Comparison of ENCODE assay signal across 9 mouse cellular contexts in the genomic region with DNA sequence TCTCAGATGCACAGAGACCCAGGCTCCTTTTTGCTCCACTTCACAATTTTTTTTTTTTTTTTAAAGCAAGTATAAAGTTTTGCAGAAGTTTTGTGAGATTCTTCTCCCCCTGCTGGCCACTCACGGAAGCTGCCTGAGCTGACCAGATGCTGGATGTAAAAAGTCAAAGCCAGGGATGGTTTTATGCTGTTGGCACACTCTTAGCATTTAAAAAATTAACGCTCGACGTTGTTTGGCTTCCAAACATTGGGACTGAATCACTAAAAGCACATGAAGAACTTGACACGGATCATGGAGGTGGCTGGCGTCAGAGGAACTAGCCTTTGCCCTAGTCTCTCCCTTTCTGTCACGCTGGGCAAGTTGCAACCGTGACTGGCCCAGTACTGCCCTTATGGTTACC.
A peak's percentile ranks its signal among the peaks of the same experiment; 100 is the strongest.
DNase-seq lines count a peak whose midpoint lies in the region; ATAC-seq and TF ChIP-seq lines count a peak whose summit lies in the region.
"Had no signal": no experiment of that assay in that cellular context is flagged by ENCODE, and none has a peak within 500 bp of the region (broad histone marks: within the 10 kb centered on the region; RNA-seq: fewer than 3 reads in every experiment).

No protein-coding gene starts in this region.

- H3K4me3 ChIP-seq in hindbrain, embryonic 10.5 days: no peak overlapping the region
- H3K4me3 ChIP-seq in hindbrain, embryonic 13.5 days: no peak overlapping the region
- no peak overlapping the region for H3K4me3 ChIP-seq in limb, embryonic 14.5 days (replicated peaks; ENCODE audit: low read length)
- H3K4me3 ChIP-seq in forebrain, embryonic 12.5 days (replicated peaks): no peak overlapping the region
- H3K4me3 ChIP-seq: embryonic facial prominence, embryonic 12.5 days had no signal

- no peak for TF ChIP-seq POLR2A in limb, embryonic 14.5 days (IDR thresholded peaks at IDR 0.05; ENCODE audit: borderline replicate concordance, extremely low read depth, insufficient read depth, insufficient read length)

- H3K4me2 ChIP-seq in hindbrain, embryonic 13.5 days: no peak overlapping the region
- H3K4me2 ChIP-seq in limb, embryonic 14.5 days (replicated peaks; ENCODE audit: low read depth, low read length, severe bottlenecking): no peak overlapping the region
- no peak overlapping the region for H3K4me2 ChIP-seq in forebrain, embryonic 12.5 days
- H3K4me2 ChIP-seq: embryonic facial prominence, embryonic 12.5 days had no signal

- H3K27me3 ChIP-seq in hindbrain, embryonic 10.5 days (ENCODE audit: insufficient read depth, poor library complexity, severe bottlenecking): no peaks in the 10 kb centered on the region
- H3K27me3 ChIP-seq in hindbrain, embryonic 13.5 days: no peaks in the 10 kb centered on the region
- H3K27me3 ChIP-seq in limb, embryonic 14.5 days (ENCODE audit: control insufficient read depth, insufficient read depth, low read length): no peaks in the 10 kb centered on the region
- H3K27me3 ChIP-seq in forebrain, embryonic 12.5 days: no peaks in the 10 kb centered on the region
- H3K27me3 ChIP-seq: embryonic facial prominence, embryonic 12.5 days had no signal

- 60% methylated on average over 8 of the region's 8 CpGs for WGBS in hindbrain, embryonic 10.5 days
- WGBS in hindbrain, embryonic 13.5 days: 57% methylated on average over 8 of the region's 8 CpGs
- WGBS in limb, embryonic 14.5 days: 46% methylated on average over 8 of the region's 8 CpGs
- 58% methylated on average over 8 of the region's 8 CpGs for WGBS in forebrain, embryonic 12.5 days

- H3K4me1 ChIP-seq in hindbrain, embryonic 10.5 days (replicated peaks): no peaks in the 10 kb centered on the region
- H3K4me1 ChIP-seq in hindbrain, embryonic 13.5 days (replicated peaks): 0 out of 2 replicates have a peak, but pooled peaks cover 4% of the 10 kb centered on the region
- H3K4me1 ChIP-seq in limb, embryonic 14.5 days (ENCODE audit: control insufficient read depth, insufficient read depth, low read length): 0 out of 2 replicates have a peak, but pooled peaks cover 5% of the 10 kb centered on the region
- H3K4me1 ChIP-seq in forebrain, embryonic 12.5 days: no peaks in the 10 kb centered on the region
- H3K4me1 ChIP-seq: embryonic facial prominence, embryonic 12.5 days had no signal

- no peak overlapping the region for H3K27ac ChIP-seq in hindbrain, embryonic 10.5 days
- H3K27ac ChIP-seq in hindbrain, embryonic 13.5 days: no peak overlapping the region
- H3K27ac ChIP-seq in limb, embryonic 14.5 days (replicated peaks; ENCODE audit: low read depth, low read length): no peak overlapping the region
- no peak overlapping the region for H3K27ac ChIP-seq in forebrain, embryonic 12.5 days
- H3K27ac ChIP-seq: embryonic facial prominence, embryonic 12.5 days had no signal

- no peak overlapping the region for H3K9ac ChIP-seq in hindbrain, embryonic 13.5 days
- no peak overlapping the region for H3K9ac ChIP-seq in limb, embryonic 14.5 days (ENCODE audit: low read depth, low read length, severe bottlenecking)
- no peak overlapping the region for H3K9ac ChIP-seq in forebrain, embryonic 12.5 days
- H3K9ac ChIP-seq: embryonic facial prominence, embryonic 12.5 days had no signal

- ATAC-seq in hindbrain, embryonic 13.5 days (ENCODE audit: low FRiP score): no peak
- no peak for ATAC-seq in limb, embryonic 14.5 days (ENCODE audit: low FRiP score, low read depth)
- no peak for ATAC-seq in forebrain, embryonic 12.5 days (ENCODE audit: low FRiP score)

- no peaks in the 10 kb centered on the region for H3K9me3 ChIP-seq in hindbrain, embryonic 10.5 days
- H3K9me3 ChIP-seq in hindbrain, embryonic 13.5 days: no peaks in the 10 kb centered on the region
- H3K9me3 ChIP-seq in limb, embryonic 14.5 days (ENCODE audit: control insufficient read depth, low read length): no peaks in the 10 kb centered on the region
- no peaks in the 10 kb centered on the region for H3K9me3 ChIP-seq in forebrain, embryonic 12.5 days
- H3K9me3 ChIP-seq: embryonic facial prominence, embryonic 12.5 days had no signal

- no peaks in the 10 kb centered on the region for H3K36me3 ChIP-seq in hindbrain, embryonic 10.5 days
- no peaks in the 10 kb centered on the region for H3K36me3 ChIP-seq in hindbrain, embryonic 13.5 days
- H3K36me3 ChIP-seq in limb, embryonic 14.5 days (ENCODE audit: control insufficient read depth, insufficient read depth, low read length): no peaks in the 10 kb centered on the region
- no peaks in the 10 kb centered on the region for H3K36me3 ChIP-seq in forebrain, embryonic 12.5 days (replicated peaks)
- H3K36me3 ChIP-seq: embryonic facial prominence, embryonic 12.5 days had no signal

- peak; percentile 43 for DNase-seq in hindbrain, embryonic 10.5 days (ENCODE audit: low spot score)
- DNase-seq in urinary bladder, postnatal 25 days (ENCODE audit: low spot score): peak; percentile 44
- DNase-seq in urinary bladder, postnatal 10 days (ENCODE audit: low spot score): no peak
- DNase-seq in embryo, embryonic 11 days: peak; percentile 50
- DNase-seq in limb, embryonic 14.5 days (ENCODE audit: low spot score): peak; percentile 49
- DNase-seq in urinary bladder, postnatal 36 days (ENCODE audit: low spot score in 2 of 2): peak; percentile 32 to 56
